Mouse (Mus musculus) kidney, adult 9 months (tissue): ENCODE measurements around the gene D930007J09Rik.

Experiments
- DNase-seq: peaks from one replicate; pipeline ENCODE4 v3.0.0; 2022

The D930007J09Rik gene

DNA sequence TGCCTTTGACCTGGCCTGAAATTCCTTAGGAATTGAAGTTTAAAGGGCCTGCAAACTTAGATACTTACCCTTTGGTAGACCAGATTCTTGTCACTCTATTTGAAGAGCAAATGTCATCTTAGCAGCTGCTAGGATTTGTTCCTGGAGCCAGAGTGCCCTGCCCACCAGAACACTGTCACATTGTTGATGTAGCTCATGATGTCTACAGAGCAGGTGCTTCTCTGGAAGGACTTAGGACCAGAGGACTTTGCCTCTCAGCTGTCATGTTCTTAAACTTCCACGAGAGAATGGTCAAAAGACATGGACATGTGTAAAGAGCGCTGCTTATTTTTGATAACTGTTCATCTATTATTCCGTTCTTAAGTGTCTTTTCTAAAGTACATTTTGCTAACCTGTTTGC lies 16.6 kb upstream of the D930007J09Rik start:
- no peak for DNase-seq

DNA sequence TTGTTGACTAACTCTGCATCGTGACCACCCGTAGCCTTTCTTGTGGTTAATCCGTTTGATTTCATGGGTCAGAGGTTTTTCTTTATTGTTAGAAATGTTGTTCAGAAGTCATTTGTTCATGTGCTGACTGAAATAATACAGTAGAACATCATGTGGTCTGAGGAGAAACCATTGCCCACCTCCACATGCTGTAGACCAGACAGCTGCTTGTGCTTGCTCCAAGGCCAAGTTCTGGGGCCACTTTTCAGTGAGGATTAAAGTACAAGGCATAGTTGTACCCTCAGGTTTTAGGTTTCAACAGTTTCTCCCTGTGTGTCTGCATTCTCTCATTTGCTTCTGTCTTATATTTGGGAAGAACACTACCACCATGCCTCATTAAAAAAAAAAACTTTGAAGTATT lies 5.0 kb upstream of the D930007J09Rik start:
- no peak for DNase-seq

DNA sequence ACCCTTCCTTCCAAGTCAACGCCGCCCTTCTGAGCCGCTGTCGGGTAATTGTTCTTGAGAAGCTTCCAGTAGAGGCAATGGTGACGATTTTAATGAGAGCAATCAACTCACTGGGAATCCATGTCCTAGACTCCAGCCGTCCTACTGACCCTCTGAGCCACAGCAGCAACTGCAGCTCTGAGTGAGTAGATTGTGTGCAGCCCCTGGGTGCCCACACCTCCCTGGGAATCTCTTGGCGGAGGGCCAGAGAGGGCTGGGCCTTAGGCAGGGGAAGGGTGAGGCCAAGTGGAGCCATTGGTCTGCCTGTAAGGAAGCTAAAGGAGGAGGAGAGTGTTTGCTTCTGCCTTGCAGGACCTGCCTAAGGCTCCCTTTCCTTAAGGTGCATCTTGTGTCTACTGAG lies 4.2 kb upstream of the D930007J09Rik start:
- DNase-seq = no peak

DNA sequence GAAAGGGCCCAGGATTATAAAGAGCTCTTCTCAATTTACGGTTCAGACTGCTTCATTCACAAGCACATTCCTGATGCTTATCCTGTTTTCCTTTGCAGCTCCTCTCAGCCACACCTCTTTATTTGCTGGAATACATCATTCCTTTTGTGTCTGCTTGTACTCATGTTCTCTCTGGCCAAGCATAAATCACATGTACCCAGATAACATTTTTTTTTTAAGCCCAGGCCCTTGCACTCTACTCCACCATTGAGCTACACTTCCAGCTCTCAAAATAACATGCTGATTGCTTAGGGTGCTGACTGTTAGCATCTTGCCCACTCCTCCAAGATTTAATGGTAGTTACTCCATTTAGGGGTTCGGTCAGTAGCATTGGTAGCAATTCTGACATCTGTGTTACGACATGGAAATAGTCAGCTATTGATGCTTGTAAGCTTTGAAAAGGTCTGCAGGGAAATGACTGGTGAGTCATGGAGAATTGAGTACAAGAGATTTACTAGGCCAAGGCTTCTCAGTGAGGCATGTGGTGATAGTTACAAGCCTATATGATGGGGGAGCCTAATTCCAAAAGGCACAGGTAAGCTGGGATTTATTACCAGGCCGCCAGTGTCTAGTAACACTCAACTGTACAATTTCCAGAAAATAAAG lies 1.2 kb upstream of the D930007J09Rik start:
- DNase-seq = no peak

DNA sequence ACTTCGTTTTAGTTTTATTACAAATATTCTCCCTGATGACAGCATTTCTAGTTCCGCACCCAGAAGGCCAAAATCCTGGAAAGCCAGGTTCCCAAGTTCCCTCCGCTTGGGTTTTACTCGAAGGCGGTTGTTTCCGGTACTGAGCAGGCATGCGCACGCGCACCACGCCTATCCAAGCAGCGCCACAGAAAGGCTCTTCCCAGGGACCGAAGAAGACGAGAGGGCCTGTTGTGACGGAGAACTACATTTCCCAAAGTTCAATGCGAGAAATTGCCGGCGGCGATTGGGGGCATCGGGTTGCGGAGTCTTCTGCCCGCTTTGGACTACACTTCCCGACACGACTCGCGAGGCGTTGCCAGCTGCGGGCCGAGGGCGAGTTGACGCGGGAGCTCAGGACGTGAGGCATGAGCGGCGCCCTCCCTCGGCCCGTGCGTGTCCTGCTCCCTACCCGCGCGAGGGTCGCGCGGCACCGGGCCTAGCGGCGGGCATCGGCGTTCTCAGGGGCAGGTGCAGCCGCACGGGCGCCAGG lies 892 bp downstream of the D930007J09Rik start, which contains the start of gene Wrnip1:
Wrnip1 (plus strand) TSS at position 346 of the 529 bp plus-strand sequence.
- DNase-seq = peak; percentile 99

DNA sequence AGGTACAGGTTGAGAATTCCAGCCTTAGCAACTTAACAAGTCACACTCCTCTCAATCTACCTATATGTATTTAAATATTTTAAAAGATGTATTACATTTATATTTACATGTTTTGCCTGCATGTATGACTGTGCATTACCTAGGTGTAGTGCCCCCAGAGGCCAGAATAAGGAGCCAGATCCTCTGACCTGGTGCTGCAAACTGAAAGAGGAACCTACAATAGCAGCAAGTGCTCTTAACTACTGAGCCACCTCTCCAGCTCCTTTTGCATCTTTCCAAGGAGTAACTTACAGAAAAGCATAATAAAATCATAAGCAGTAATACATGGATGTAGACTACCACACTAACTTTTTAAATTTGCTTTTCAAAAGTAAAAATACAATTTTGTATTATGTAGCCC lies 1.8 kb downstream of the D930007J09Rik start:
- DNase-seq = peak; percentile 27

DNA sequence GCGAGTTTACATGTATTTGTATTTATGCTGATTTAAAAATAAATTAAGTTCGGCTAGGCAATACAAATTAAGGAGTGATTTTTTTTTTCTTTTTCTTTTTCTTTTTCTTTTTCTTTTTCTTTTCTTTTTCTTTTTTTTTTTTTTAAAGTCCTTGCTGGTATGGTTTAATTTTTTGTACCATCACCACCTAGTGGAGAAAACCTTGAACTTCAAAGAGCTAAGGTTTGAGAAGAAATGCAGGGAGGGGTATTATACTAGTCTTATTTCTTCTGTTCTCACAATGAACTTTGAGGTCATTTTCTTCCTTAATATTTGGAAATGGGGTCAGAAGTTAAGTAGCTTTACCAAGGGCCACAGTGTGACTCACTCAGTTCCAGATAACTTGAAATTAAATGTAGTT lies 3.5 kb downstream of the D930007J09Rik start:
- peak; percentile 57 for DNase-seq

DNA sequence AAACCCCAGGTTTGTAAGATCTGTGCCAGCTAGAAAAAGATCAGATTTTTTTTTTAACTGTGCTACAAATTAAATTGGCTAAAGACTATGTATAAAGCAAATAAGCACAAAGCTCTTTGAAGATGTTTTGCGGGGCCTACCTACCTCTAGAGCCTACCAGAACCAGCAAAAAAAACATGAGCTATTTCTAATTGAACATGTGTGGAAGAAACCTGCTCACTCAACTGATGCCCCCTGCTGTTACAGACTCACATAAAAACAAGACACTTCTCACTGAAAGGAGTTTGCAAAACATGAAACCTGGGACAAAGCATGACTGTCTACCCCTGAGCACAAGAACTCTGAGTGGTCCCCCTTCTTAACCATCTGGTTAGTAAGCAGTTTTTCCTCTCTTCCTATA lies 5.6 kb downstream of the D930007J09Rik start:
- peak; percentile 28 for DNase-seq

DNA sequence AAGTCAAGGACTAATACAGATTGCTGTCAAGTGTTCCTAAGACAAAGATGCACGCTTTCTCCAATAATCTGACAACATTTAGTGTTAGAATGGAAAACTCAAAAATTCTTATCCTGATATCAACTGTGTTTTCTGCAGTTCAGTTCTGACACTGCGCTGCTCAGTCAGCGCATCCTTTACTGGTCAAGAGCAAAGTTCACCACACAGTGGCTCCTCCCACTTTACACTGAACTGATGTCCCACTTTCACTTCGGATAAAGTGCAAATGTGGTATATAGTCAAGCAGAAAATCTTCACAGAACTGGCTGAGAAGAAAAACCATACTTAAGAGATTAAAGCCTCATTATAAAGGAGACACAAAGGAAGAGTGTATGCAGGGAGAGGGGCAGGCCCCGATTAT lies 7.5 kb downstream of the D930007J09Rik start:
- peak; percentile 79 for DNase-seq

DNA sequence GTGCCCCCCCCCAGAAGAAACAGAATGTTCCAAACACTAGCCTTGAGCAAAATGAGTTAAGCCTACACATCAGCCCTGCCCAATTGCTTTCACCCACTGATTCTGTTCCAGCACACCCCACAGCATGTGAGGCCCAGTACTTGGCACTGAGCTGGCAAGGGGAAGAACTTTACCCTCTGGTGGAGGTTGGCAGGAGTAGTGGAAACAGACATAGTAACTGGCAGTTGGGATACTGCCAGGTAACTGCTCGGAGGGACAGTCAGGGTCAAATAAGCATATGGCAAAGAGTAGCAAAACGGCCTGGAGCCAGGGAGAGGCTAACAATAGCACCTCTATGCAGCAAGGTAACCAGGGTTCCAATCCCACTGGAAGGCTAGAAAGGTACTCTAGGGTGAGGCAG lies 8.0 kb downstream of the D930007J09Rik start:
- peak; percentile 95 for DNase-seq

DNA sequence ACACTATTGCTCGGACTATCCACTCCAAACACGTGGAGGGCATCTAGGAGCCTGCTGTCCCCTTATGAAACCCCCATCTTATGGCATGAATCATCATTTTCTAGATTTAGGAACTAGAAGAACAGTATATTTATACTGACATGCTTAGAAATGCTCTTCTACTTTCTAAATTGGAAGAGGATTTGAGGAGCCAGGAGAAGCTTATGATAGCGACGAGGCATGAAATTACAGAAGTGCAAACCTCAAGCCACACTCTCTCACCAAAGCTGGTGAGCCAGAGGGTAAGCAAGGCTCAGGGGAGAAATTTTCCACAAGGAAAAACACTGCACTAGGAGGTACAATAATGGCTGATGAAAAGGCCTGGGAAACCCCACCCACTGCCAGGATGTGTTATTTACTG lies 12.9 kb downstream of the D930007J09Rik start:
- no peak for DNase-seq

DNA sequence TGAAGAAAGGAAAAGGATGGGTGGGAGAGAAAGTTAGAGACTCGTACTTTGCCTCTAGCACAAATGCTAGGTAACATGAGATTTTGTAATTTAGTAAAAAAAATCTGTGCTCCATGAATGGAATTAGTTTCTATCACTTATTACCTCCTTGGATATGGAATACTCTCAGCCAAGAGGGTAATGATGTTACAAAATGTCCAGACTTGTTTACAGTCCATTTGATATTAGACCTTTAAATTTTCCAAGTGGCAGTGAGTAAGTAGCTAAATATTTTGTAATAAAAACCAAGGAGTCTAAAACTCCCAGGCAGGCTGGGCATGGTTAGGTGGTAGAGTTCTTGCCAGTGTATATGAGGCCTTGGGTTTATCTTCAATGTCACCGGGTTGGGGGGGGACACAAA lies 15.1 kb downstream of the D930007J09Rik start:
- DNase-seq = no peak

DNA sequence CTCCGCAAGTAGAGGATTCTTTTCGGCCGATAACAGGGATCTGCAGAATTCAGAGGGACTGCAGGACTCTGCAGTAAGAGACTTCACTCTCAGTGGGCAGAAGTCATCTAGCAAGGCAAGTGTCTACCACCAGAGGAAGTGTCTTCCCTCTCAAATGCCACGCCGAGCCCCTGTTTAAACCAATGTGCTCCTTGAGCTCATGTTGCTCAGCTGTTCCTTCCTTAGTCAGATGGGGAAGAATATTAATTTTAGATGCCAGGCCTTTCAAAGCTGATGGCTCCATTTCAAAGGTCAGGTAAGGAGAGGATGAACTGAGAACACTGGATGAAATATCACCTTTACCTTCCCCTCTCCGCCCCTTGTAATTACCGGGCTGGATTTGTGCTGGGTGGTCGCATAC lies 18.8 kb downstream of the D930007J09Rik start, which contains the start of gene Mylk4:
Mylk4 (minus strand) TSS at position 139 of the 400 bp plus-strand sequence.
- DNase-seq = no peak

DNA sequence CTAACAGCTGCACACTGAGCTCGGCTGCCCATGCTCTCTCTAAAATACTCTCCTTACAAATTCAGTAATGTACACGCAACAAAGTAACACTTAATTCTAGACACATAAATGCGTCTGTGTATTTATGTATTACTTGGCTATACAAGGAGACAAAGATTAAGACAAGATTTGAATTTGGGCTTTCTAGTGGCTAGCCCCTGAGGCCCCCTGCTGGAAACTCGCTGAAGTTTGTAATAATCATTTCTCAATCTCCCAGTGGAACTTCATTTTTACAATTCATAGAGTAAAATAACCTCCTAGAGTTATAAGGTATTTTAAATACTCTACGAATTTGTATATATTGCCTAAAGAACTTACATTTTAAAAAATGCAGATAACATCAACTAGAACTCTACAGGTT lies 19.6 kb downstream of the D930007J09Rik start:
- DNase-seq = no peak

DNA sequence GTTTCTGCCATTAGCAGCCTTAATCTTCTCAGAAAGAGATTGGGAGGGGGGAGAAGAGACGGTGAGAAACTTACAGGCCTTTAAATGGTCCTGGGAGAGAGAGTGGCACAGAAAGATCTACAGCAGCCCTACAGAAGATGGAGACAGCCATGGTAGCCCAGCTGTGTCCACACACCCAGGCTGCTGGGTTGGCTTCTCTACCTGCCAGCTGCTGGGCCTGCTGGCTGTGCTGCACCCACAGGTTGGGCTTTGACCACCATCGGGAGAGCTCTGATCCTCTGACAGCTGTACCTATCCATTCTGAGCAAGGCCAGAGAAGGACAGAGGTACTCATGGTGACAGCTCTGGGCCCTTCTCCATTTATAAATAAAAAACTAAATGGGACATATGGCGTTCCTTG lies 23.8 kb downstream of the D930007J09Rik start:
- DNase-seq = no peak

DNA sequence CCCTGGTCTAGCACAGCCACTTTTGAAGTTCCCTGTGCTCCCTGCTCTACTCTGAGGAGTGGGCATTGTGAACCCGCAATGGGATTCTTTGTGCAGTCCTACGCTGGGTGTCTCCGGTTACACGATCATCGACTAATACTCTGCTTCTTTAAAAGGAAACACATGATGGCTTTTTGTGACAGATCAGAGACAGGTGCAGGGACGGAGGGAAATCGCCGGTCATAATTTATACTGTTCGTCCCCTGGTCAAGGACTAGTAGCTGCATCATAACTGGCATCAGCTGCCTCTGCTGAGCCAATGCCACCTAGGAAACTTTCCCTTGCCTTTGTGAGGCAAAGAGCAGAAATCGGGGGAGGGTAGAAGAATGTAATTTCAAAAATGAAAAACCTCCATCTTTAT lies 26.3 kb downstream of the D930007J09Rik start:
- no peak for DNase-seq

DNA sequence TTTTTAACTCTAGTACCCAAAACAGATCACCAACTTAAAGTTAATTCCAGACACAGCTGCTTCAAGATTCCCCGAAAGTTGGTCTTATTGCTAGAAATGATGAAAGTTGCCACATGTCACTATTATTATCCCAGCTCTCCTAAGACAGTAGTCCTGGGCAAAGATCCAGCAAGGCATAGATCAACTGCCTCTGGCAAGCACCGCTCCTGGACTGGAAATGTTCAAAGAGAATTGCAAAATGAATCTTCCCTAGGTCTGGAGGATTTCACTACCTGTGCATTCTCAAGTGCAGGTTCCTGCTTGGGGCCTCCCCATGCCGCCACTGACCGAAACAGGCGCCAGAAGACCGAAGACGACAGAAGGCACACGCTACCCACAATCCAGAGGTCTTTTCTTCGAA lies 26.8 kb downstream of the D930007J09Rik start:
- DNase-seq = no peak

DNA sequence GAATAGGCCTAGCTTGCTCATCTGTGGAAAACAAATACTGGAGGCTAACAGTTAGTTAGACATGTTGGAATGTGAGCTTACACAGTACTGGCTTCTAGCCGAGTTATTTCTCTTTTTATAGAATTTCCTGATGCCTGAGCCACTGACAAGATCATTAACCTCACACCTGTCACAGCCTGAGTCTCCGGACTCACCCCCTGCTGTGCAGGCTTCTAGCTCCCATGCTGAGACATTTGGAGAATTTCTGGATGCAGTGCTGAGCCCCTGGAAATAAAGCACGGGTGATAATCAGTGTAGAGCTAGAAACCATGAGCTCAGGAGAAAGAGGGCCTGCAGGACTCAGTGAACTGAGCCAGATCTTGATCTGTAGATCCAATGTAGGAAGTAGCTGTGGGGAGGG lies 32.7 kb downstream of the D930007J09Rik start:
- DNase-seq = no peak

DNA sequence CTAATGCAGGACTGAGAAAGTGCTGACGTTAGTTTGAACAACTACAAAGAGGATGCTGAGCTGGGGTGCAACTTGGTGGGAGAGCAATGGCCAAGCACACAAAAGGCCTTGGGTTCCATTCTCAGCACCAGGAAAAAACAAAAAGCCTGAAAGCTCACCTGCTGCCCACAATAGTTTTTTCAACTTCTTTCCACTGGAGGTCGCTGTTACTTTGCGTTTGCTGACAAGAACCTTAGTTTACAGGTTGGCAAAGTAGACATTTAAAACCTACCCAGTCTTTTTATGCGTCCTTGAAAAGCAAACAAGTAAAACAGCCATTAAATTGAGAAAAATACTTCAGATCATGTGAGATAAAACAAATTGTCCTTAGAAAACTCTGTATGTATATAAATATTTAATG lies 34.5 kb downstream of the D930007J09Rik start:
- peak; percentile 76 for DNase-seq

DNA sequence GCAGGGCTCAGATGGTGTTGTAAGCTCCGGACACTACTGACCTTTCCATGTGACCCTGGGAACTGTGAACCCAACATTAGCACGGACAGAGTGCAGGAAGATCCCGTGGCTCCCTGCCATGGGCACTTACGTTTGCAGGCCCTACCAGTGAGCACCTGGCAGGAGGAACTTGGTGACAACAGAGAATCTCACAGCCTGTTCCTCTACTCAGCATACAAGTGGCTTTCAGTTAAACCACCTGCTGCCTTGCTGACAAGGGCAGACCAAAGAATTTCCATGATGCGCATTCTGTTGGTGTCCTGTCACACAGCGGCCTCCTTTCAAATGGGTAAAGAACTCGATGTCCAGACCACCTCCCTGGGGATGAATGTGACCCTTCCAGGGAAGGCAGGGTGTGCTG lies 38.2 kb downstream of the D930007J09Rik start:
- no peak for DNase-seq

DNA sequence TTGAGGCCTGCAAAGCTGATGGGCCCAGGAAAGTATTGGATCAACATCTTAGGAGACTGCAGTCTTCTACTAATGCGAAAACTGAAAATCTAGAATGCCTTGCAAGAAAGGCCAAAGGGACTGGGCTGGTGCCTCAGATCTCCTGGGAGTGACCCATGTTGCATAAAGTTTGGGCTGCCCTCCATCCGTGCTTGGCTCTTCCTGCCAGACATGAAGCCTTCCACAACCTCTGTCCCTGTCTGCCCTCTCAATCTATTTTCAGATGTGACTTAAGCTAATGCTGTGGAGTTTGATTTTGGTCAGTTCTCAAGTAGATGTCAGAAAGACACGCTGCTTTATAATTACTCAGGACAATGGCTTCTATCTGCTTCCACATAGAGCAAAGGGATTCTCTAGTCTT lies 39.5 kb downstream of the D930007J09Rik start:
- DNase-seq = no peak

DNA sequence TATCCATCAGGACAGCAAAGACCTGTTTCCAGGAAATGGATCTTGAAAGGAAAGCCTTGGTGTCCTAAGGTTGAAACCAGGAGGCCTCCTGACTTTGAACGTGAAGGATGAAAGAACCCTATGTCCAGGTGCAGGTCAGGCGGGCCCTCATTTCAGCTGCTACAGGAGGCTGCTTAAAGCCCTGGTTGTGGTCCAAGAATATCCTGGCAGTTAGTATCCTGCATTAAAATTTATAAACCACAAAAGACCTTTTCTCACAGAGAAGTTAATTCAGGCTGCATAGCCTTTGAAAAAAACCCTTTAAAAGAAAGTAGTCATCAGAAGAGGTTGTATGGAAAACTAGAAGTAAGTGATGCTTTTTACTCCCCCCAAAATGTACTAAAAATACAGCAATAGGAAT lies 41.9 kb downstream of the D930007J09Rik start:
- DNase-seq = no peak

DNA sequence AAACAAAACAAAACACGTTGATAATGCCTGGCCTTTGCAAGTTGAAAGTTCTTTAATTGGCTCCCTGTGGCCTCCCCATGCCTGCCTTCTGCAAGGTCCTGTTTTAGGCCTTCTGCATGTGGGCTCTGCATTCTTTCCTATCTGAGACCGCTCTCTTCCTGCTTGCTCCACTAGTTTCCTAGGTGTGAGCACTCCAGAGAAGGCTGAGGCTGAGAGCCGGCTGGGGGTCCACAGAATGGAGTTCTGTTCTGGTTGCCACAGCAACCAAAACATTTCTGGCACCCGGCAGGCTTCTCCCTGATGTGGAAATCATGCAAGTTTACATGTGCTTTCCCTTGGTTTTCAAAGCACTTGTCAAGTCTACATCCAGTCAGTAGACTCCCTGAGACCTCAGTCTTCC lies 43.6 kb downstream of the D930007J09Rik start:
- DNase-seq = no peak
